Mouse (Mus musculus): ENCODE data around the gene Mobp. TPM values are rescaled to one million over a fixed set of nuclear protein-coding genes. Genes with fewer than 3 reads are reported as not detected.

Mobp gene
- polyA plus RNA-seq (2012; rRNA removed; ENCODE audit: low replicate concordance), result 0.15 TPM in 1 of 2 replicates, not detected in the other

DNA sequence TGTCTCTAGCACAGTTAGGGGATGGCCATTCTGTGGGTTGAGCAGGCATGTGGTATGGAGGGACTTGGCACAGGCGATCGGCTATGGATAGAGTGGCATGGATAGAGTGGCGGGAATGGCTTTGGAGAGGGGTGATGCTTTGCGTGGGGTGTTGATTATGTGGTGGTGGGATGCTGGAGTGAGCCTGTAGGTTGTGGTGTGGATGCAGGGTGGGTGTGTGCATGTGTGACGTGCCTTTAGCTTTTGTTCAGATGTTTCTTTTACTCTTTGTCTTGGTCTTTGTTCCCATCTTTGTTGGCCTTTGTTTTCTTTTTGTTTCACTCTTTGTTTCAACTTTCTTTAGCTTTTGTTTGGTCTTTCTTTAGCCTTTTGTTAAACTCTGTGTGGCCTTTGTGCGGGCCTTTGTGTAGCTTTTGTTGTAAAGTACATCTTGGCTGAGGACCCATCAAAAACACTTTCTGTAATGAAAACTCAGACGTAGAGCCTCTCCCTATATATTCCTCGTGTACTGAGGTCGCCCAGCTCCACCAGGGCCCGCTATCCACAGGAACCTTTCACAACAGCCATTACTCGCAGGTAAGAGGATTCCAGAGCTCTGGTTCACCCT, at the start of gene Mobp:
Gene Mobp, plus strand, starts transcription at position 486 of the 607 bp plus-strand sequence.

DNA sequence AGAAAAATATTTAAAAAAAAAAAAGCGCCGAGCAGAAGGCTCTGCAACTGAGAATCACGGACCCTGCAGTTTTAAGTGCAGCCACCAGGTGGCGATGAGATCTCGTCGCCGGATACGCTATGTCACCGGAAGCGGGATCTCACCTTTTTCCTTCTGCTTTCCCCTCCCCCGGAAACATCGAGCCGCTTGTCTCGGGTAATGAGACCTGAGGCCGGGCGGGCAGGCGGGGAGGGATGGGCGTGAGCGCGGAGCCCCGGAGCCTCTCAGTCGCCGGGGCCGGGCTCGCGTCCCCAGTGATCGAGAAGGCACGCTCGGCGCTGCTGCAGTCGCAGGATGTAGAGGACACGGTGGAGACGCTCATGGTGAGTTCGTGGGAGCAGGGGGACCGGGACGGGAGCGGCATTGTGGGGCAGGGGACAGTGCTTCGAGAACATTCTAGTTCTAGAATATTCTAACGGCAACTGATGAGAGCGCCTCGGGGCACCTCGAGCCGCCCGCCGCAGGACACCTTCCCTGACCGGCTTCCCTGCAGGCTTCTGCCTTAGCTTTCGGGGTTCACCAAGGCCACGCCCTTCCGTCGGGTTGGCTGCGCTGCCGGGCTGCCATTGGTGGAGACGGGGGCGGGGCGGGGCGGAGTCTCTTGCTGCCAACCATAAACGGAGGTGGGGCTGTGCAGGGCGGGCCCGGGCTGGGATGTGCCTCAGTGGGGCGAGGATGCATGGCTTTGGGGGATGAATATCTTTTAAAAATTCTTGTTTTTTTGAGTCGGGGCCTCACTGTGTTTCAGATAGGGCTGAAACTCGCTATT, 39.1 kb upstream of the Mobp start, which contains the start of gene Slc25a38:
Gene Slc25a38, plus strand, starts transcription at position 164 of the 808 bp plus-strand sequence.

DNA sequence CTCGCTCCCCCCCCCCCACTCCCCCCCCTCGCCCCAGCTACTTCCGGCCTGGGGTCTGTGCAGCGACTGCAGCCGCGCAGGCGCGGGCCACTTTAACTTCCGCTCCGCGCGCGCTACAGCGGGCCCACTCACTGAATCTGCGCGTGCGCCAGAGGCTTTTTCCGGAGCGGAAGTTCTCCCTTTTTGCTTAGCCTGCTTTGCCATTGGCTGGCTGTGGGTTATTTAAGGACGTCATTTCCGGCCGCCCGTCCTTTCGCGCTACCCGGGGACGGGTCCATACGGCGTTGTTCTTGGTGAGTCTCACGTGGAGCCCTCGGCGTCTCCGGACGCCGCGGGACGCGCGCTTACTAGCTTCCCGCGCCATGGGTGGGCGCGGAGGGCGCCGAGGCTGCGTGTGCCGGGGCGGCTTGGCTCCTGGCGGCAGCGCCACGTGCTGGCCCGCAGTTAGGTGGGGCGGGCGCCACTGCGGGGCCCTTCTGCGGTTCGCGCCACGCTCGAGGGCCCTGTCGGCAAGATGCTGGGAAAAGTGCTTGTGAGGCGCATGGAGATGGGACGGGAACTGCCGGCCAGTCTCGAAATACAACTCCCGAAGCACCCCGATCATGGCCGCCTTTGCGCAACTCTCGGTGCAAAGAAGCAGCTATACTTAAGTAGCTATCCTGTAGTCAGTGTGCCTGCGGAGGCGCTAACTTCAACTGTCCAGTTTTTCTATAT, 21.8 kb upstream of the Mobp start, which contains the start of gene Rpsa:
Gene Rpsa, plus strand, starts transcription at position 152 of the 714 bp plus-strand sequence.

Other genes with a start within 250 kb of the Mobp start
- 26.0 and 28.5 TPM in 2 replicates for gene Gorasp1, start 212.1 kb upstream of the Mobp start, polyA plus RNA-seq (2012; rRNA removed; ENCODE audit: low replicate concordance)
- gene Ttc21a, start 212.1 kb upstream of the Mobp start, polyA plus RNA-seq (2012; rRNA removed; ENCODE audit: low replicate concordance), result 0.05 TPM in 1 of 2 replicates, not detected in the other
- 16.6 and 18.4 TPM in 2 replicates for gene Csrnp1, start 165.0 kb upstream of the Mobp start, polyA plus RNA-seq (2012; rRNA removed; ENCODE audit: low replicate concordance)
- gene Xirp1, start 126.1 kb upstream of the Mobp start, polyA plus RNA-seq (2012; rRNA removed; ENCODE audit: low replicate concordance), result 0.37 TPM in 2 replicates
- gene Cx3cr1, start 79.8 kb upstream of the Mobp start, polyA plus RNA-seq (2012; rRNA removed; ENCODE audit: low replicate concordance), result 2.3 and 27.5 TPM in 2 replicates
- gene Ccr8, start 57.6 kb upstream of the Mobp start, polyA plus RNA-seq (2012; rRNA removed; ENCODE audit: low replicate concordance), result 0.16 and 0.21 TPM in 2 replicates
- gene Slc25a38, start 39.3 kb upstream of the Mobp start, polyA plus RNA-seq (2012; rRNA removed; ENCODE audit: low replicate concordance), result 41.9 and 42.7 TPM in 2 replicates
- gene Rpsa, start 22.0 kb upstream of the Mobp start, polyA plus RNA-seq (2012; rRNA removed; ENCODE audit: low replicate concordance), result 1,513 and 3,033 TPM in 2 replicates
- 3.8 and 8.7 TPM in 2 replicates for gene Myrip, start 151.8 kb downstream of the Mobp start, polyA plus RNA-seq (2012; rRNA removed; ENCODE audit: low replicate concordance)